Mouse (Mus musculus): ENCODE data around the gene Mif. TPM values are rescaled to one million over a fixed set of nuclear protein-coding genes. Genes with fewer than 3 reads are reported as not detected.
"Not testable (repeated sequence)": the region's sequence is repeated elsewhere in the genome, so short reads cannot be mapped to it uniquely, and the experiment has no call there.

Mif gene
- 3,089 and 3,244 TPM in 2 replicates for polyA plus RNA-seq (2016; fragmentation: Nextera tagmentation; extraction: Ambion mirVana)

DNA sequence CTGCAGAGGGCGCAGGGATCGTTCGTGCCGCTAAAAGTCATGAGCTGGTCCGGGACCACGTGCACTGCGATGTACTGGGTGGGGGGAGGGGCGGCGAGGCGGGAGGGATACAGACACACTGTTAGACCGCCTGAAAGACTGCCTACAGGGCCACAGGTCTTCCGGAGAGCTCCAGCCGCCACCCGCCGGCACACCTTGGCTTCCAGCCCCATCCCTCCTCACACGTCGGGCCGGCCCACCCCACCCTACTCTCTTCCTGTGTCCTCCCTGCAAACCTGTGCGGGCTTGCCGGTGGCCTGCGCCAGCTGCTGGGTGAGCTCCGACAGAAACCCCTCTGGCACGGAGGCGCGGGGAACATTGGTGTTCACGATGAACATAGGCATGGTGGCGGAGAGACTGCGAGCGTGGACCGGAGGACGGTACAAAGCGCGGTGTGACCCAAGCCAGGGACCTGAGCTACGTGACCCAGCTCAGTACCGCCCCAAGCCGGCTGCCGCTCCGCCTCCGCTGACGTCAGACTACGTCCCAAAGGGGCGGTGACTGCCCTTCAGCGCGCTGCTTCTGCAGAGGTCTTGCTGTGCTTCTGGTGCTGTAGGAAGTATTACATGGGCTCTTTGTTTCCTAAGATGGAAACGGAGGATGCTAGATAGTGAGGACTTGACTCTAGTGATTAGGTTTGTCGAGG is at the start of gene Mif:
TSS of gene Mif (minus strand) at position 455 of the 685 bp plus-strand sequence.
- peaks cover 29% of the 10 kb centered on the region for H3K36me3 ChIP-seq
- peaks cover 39% of the 10 kb centered on the region for H3K4me1 ChIP-seq
- H3K9me3 ChIP-seq; H3K27me3 ChIP-seq (ENCODE audit: insufficient read depth, poor library complexity, severe bottlenecking): not testable (repeated sequence)
- peak within 1 kb of the TSS; percentile 100 for H3K27ac ChIP-seq
- under 1% methylated on average over 46 of the region's 46 CpGs for WGBS
- peak; percentile 98 for DNase-seq (ENCODE audit: low spot score)
- peak within 1 kb of the TSS; percentile 88 for H3K4me3 ChIP-seq

DNA sequence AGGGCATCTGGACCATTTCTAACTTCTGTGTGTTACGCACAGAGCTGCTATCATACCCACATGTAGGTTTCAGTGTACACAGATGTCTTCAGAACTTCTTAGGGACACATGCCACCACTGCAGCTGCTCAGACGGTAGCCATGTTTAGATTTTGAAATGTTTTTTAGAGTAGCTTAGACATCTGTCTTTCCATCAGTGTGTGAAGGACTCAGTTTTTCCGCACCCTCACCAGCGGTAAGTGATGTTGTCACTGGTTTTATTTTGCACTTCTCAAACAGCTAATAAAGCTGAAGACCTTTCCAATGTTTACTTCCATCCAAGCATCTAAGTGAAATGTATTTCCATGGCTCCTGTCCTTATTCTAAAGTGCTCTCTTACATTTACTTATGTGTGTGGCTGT is 46.8 kb upstream of the Mif start:
- Histone ChIP-seq H3K4me3 (no peak overlapping the region), H3K4me1 (0 out of 2 replicates have a peak, but pooled peaks cover 5% of the 10 kb centered on the region), H3K36me3 (peaks cover 97% of the 10 kb centered on the region), H3K27ac (no peak overlapping the region), H3K27me3 (ENCODE audit: insufficient read depth, poor library complexity, severe bottlenecking) (no peaks in the 10 kb centered on the region), H3K9me3 (no peaks in the 10 kb centered on the region)
- 93% methylated on average over 4 of the region's 4 CpGs for WGBS
- no peak for DNase-seq (ENCODE audit: low spot score)

DNA sequence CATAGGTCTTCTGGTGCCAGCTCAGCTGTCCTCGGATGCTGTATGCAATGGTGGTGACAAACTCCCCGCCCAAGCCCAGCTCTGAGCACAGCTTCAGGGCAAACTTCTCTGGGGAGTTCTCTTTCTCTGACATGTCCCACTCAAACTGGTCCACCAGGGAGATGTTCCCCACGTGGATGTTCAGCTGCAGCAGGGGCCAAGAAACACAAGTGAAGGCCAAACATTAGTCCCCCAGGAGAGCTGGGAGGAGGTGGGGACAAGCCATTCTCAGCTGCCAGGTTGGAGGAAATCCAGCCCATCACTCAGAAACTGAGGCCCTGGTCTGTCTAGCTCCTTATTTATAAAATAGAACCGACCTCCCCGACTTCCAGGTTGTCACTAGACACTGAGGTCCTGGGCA is 44.4 kb upstream of the Mif start:
- no peak for DNase-seq (ENCODE audit: low spot score)
- Histone ChIP-seq H3K27ac (no peak overlapping the region), H3K4me1 (peaks cover 9% of the 10 kb centered on the region), H3K27me3 (ENCODE audit: insufficient read depth, poor library complexity, severe bottlenecking) (no peaks in the 10 kb centered on the region), H3K4me3 (no peak overlapping the region), H3K36me3 (peaks cover 95% of the 10 kb centered on the region), H3K9me3 (no peaks in the 10 kb centered on the region)
- 94% methylated on average over 5 of the region's 5 CpGs for WGBS

DNA sequence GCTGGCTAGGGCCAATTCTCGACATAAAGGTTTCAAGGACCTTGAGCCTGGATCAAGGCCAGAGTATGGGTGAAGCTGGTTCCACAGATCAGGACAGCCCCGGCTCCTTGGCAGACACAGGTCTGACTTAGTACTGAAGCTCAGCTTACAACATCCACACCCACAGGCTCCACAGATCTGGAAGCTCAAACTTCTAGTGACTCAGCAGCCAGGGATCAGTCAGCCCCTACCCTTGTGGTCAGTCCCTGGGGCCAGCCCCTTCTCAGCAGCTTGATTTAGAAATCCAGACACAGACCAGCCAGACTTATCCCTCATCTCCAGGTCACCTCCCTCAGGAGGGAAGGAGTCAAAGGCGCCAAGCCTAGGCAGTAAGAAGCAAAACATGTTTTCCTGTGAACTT is 38.8 kb upstream of the Mif start:
- Histone ChIP-seq H3K36me3 (peaks cover 93% of the 10 kb centered on the region), H3K9me3 (no peaks in the 10 kb centered on the region), H3K4me3 (no peak overlapping the region), H3K27ac (peak overlapping the region; percentile 49; the same call in 1 of the 2 replicates), H3K27me3 (ENCODE audit: insufficient read depth, poor library complexity, severe bottlenecking) (no peaks in the 10 kb centered on the region), H3K4me1 (peaks cover 23% of the 10 kb centered on the region)
- 68% methylated on average over 3 of the region's 3 CpGs for WGBS
- DNase-seq (ENCODE audit: low spot score), result no peak

DNA sequence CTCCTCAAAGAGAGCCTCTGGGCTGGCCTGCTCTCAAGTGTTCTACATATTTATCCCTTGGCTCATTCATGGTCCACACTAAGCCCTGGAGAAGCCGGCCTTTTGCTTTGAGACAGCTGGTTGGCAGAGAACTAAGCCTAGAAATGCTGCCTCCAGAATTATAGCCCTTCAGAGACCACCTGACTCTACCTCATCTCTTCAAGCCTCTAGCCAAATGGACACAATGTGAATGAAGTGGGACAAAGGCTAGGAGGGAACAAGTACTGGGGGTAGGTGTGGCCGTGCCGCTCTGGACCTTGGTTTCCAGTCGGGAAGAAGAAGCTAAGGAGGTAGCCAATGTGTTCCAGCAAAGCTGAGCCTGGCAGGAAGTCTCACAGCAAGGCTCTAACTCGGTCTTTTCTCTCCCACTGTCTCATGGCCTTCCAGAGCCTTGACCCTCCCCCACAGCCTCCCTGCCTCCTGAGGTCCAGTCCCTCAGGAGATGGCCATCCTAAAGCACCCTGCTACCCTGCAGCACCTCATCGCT is 38.1 kb upstream of the Mif start:
- no peak for DNase-seq (ENCODE audit: low spot score)
- Histone ChIP-seq H3K36me3 (peaks cover 86% of the 10 kb centered on the region), H3K27ac (no peak overlapping the region), H3K27me3 (ENCODE audit: insufficient read depth, poor library complexity, severe bottlenecking) (no peaks in the 10 kb centered on the region), H3K4me1 (peaks cover 25% of the 10 kb centered on the region), H3K4me3 (no peak overlapping the region), H3K9me3 (no peaks in the 10 kb centered on the region)
- 78% methylated on average over 6 of the region's 6 CpGs for WGBS

DNA sequence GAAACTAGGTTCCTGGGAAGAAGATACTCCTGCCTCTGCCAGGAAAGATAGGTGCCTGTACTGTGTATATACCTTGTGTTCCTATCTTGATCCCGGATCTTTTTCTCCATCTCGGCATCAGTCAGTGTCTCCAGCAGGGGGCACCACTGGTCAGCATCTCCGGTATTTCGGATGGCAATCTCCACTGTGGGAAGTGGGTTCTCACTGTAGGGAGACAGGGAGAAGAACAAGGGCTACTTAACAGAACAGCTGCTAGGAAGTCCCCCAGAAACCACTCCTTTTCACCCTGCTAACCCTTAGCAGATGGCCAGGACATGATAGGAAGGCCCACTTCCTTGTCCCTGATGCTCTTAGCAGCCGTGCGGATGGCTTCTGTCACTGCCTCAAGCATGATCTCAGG is 37.3 kb upstream of the Mif start:
- H3K27me3 ChIP-seq (ENCODE audit: insufficient read depth, poor library complexity, severe bottlenecking), result no peaks in the 10 kb centered on the region
- WGBS, result 48% methylated on average over 6 of the region's 6 CpGs
- no peaks in the 10 kb centered on the region for H3K9me3 ChIP-seq
- peaks cover 78% of the 10 kb centered on the region for H3K36me3 ChIP-seq
- no peak overlapping the region for H3K4me3 ChIP-seq
- no peak overlapping the region for H3K27ac ChIP-seq
- peaks cover 30% of the 10 kb centered on the region for H3K4me1 ChIP-seq
- no peak for DNase-seq (ENCODE audit: low spot score)

DNA sequence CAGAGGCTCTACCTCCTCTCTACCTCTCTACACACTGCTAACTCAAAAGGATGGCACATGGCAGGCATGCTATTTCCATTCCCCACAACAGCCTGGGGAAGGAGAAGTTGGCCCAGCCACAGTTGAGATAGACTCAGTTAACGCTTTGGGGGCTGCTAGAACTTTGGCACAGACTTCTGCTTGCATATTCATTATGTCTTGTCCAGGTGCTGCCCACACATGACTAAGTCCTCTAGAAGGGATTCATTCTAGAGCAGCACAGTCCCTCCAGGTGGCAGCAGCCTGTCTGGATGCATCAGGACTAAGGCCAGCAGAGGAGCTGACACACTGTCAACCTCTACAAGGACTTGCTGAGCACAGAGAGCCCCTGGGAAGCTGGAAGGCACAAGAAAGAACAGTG is 36.2 kb upstream of the Mif start:
- Histone ChIP-seq H3K9me3 (no peaks in the 10 kb centered on the region), H3K4me3 (no peak overlapping the region), H3K27me3 (ENCODE audit: insufficient read depth, poor library complexity, severe bottlenecking) (no peaks in the 10 kb centered on the region), H3K27ac (no peak overlapping the region), H3K4me1 (peaks cover 30% of the 10 kb centered on the region), H3K36me3 (peaks cover 67% of the 10 kb centered on the region)
- no peak for DNase-seq (ENCODE audit: low spot score)
- 95% methylated on average over 1 of the region's 1 CpGs for WGBS

DNA sequence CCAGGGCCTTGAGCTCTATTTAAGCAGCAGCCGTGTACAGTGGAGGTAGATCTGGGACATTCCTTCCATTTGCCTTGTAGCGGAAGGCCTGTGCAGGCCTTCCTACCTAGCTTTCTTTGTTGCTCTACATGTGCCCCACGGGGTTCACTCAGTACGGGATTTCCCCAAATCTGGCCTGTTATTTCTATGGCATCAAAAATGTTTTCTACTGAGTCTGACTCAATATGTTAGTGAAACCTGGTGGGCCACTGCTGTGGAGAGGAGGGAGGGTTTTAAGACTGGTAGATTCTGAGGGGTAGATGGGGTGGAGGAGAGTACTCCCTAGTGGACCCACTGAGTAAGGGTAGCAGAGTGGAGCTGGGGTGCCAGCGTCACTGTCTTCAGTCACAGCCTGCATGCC is 35.7 kb upstream of the Mif start:
- no peak for DNase-seq (ENCODE audit: low spot score)
- 95% methylated on average over 5 of the region's 5 CpGs for WGBS
- peaks cover 62% of the 10 kb centered on the region for H3K36me3 ChIP-seq

DNA sequence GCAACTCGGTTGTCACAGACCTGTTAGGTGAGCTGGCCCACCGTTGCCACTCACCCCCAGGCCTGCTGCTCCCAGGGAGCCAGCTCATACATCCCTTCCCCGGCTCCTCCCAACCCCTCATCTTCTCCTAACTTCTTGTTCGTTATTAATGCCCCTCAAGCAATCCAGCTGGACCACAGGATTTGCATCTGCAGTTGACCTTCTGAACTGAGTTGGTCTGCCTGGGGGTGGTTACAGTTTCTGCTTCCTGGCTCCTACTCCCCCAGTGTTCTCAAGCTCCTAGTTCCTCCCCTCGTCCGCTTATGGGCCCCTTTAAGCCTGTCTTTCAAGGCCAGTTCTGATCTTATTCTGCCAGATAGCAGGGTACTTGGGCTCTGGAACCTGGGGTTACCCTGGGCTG is 34.6 kb upstream of the Mif start:
- DNase-seq (ENCODE audit: low spot score), result no peak
- H3K27ac ChIP-seq, result no peak overlapping the region
- H3K4me1 ChIP-seq, result peaks cover 34% of the 10 kb centered on the region
- no peaks in the 10 kb centered on the region for H3K27me3 ChIP-seq (ENCODE audit: insufficient read depth, poor library complexity, severe bottlenecking)
- H3K9me3 ChIP-seq, result no peaks in the 10 kb centered on the region
- peaks cover 53% of the 10 kb centered on the region for H3K36me3 ChIP-seq
- 81% methylated on average over 6 of the region's 6 CpGs for WGBS
- H3K4me3 ChIP-seq, result no peak overlapping the region

More for the DNA sequence above, 35.7 kb upstream of the Mif start:
- no peaks in the 10 kb centered on the region for H3K9me3 ChIP-seq
- H3K4me1 ChIP-seq, result peaks cover 30% of the 10 kb centered on the region
- H3K27ac ChIP-seq, result no peak overlapping the region
- H3K27me3 ChIP-seq (ENCODE audit: insufficient read depth, poor library complexity, severe bottlenecking), result no peaks in the 10 kb centered on the region
- no peak overlapping the region for H3K4me3 ChIP-seq

DNA sequence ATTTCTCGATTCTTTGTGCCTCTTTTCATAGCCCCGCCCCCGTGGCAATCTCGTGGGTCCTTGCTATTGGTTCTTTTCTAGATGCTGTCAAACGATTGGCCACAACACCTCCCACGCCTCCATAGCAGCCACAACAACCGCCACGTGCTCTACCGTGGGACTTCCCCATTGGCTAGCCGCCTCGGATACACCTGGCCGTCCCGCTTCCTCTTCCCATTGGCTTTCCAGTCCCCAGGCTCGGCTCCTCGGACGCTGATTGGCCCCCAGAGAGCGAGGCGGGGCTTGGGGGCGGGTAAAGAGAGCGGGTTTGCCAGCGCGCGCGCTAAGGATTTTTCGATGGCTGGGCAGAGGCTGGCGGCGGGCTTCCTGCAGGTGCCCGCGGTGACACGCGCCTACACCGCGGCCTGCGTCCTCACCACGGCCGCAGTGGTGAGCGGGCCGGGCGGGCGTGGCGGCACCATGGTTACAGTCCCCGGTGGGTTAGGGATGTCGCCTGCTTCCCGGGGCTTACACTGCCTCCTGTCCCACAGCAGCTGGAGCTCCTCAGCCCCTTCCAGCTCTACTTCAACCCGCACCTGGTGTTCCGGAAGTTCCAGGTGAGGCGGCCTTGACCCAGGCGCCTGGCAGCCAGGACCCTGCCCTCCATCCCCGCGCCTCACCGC is 33.2 kb upstream of the Mif start, which contains the start of gene Derl3:
TSS of gene Derl3 (plus strand) at position 325 of the 662 bp plus-strand sequence.
- H3K4me1 ChIP-seq, result peaks cover 38% of the 10 kb centered on the region
- peak within 1 kb of the TSS; percentile 70 for H3K27ac ChIP-seq
- peak; percentile 99 for DNase-seq (ENCODE audit: low spot score)
- H3K27me3 ChIP-seq (ENCODE audit: insufficient read depth, poor library complexity, severe bottlenecking), result no peaks in the 10 kb centered on the region
- 1% methylated on average over 51 of the region's 51 CpGs for whole genome bisulfite sequencing
- H3K36me3 ChIP-seq, result peaks cover 41% of the 10 kb centered on the region
- peak within 1 kb of the TSS; percentile 62 for H3K4me3 ChIP-seq
- H3K9me3 ChIP-seq, result no peaks in the 10 kb centered on the region

DNA sequence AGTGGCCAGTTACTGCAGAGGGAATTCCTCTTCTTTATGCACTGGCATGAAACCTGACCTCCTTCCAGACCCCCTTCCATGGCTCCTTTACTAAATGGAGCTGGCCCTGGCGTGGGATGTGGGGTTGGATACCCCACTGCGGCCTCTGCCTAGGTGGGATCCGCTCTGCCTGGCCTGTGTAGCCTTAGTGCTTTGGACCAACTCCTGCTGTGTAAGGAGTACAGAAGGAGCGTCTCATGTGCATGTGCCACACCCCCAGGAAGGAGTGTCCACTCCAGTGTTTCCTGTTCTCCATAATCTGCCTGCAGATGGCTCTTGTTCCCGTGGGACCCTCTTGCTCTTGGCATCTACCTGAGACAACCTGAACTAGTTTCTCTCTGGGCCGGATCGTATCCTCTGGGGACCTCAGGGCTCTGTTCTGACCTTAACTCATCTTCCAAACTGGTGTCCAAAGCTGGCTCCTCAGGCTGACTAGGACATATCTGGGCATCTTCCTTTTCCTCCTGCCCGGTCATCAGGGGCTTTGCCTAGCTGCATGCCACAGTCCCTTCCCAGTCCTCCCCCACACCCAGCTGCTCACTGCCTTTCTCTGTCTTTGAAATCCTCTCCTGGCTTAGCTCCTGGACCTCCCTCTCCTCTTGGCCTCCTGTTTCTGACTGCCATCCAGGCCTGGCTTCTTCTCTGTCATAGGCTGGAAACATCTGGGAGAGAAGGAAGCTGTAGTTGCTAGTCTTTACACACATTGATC is 29.5 kb upstream of the Mif start:
- H3K27ac ChIP-seq, result peak overlapping the region; percentile 70; the same call in 1 of the 2 replicates
- peaks cover 39% of the 10 kb centered on the region for H3K4me1 ChIP-seq
- H3K4me3 ChIP-seq, result no peak overlapping the region
- no peaks in the 10 kb centered on the region for H3K9me3 ChIP-seq
- DNase-seq (ENCODE audit: low spot score), result no peak
- H3K27me3 ChIP-seq (ENCODE audit: insufficient read depth, poor library complexity, severe bottlenecking), result no peaks in the 10 kb centered on the region
- WGBS, result 39% methylated on average over 8 of the region's 8 CpGs
- H3K36me3 ChIP-seq, result peaks cover 5% of the 10 kb centered on the region

DNA sequence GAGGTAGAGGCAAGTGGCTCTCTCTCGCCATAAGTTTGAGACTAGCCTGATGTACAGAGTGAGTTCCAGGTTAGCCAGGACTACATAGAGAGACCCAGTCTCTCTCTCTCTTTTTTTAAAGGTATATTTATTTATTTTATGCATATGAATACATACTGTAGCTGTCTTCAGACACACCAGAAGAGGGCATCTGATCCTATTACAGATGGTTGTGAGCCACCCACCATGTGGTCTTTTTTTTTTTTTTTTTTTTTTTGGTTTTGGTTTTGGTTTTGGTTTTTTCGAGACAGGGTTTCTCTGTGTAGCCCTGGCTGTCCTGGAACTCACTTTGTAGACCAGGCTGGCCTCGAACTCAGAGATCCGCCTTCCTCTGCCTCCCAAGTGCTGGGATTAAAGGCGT is 27.5 kb upstream of the Mif start:
- not testable (repeated sequence) for H3K27me3 ChIP-seq (ENCODE audit: insufficient read depth, poor library complexity, severe bottlenecking); DNase-seq (ENCODE audit: low spot score); H3K27ac ChIP-seq; H3K4me3 ChIP-seq; H3K9me3 ChIP-seq; H3K36me3 ChIP-seq
- H3K4me1 ChIP-seq, result peaks cover 27% of the 10 kb centered on the region
- WGBS, result 88% methylated on average over 5 of the region's 5 CpGs

DNA sequence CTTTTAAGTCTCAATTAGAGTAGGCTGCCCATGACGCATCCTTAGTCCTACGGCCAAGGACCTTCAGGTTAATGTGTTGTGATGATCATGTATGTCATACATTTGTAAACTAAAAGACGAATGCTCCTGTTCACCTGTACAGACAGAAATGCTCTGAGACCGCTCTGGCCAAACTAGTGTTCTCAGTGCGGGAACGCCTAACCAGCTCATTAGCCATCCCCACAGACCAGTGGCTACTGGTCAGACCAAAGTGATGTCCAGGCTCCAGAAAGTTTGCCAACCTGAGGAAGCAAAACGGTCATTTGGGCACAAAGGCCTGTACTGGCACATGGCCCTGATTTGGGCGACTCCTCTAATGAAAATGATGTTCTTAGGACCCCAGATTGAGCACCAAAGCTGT is 24.7 kb upstream of the Mif start:
- H3K36me3 ChIP-seq, result no peaks in the 10 kb centered on the region
- H3K4me3 ChIP-seq, result no peak overlapping the region
- 91% methylated on average over 8 of the region's 8 CpGs for WGBS
- H3K27me3 ChIP-seq (ENCODE audit: insufficient read depth, poor library complexity, severe bottlenecking), result peaks cover 3% of the 10 kb centered on the region; the same call in 1 of the 2 replicates
- H3K27ac ChIP-seq, result no peak overlapping the region
- H3K9me3 ChIP-seq, result no peaks in the 10 kb centered on the region
- peaks cover 27% of the 10 kb centered on the region for H3K4me1 ChIP-seq
- no peak for DNase-seq (ENCODE audit: low spot score)
